Mouse (Mus musculus) kidney, adult 11 months (tissue): ENCODE results near the gene Sdr39u1.

Experiments
- DNase-seq: peaks from one replicate; pipeline ENCODE4 v3.0.0; 2022

Sdr39u1 gene

DNA sequence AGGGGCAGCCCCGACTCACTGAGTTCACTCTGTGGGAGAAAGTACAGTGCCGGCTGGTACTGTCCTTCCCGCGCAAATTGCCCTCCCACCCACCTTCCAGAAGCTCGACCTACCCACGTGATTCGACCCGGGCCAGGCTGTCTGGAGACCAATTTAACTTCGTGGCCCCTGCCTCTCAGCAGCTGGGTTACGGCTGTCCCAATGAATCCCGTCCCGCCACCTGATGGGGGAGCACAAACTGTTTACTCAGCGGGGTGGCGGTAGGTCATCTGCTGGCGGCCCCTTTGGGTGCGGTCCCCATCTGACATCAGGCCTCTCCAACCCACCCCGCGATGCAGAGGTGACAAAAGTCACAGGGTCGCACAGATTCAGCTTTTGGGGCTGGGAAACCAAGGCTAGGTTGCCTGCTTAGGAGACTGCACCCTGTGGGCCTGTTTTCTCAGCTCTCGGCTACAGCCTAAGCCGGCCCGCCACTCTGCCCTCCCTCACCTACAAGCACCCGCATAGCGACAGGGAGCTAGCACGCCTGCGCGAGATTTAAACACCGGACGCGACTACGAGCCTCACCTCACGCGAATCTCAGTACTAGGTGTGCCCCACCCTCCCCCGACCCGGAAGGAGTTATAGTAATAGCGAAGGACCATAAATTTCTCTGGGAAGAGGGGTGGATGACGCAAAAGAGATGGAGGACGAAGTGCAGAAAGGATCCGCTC lies at the start of gene Sdr39u1:
Sdr39u1 (minus strand) TSS at position 593 of the 713 bp plus-strand sequence.
- DNase-seq: peak; percentile 93

DNA sequence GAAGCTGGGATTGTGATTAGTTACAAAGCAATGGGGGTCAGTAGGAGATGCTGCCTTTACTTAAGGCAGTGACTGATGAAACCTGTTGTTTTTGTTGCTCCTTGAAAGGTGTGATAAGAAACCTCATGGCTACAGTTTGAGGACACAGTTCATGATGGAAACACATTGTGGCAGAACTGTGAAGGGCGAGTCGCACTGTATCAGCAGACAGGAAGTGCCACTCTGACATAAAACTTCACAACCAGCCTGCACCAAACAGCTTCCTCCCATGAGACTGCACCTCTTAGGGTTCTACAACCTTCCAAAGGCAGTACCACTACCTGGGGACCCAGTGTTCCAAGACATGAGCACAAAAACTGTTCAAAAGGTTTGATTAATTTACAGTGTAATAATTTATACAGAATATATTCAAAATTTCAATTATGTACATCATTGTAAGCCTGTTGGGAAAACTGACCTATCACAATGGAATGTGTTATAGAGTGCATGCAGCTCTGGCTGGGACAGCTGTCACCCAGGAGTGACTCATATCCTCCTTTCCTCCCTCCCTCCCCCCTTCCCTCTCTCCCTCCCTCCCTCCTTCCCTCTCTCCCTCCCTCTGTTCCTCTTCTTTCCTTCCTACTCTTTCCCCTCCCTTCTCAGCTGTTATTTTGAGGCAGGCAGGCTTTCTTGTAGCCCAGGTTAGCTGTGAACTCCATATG lies 46.3 kb upstream of the Sdr39u1 start:
- no peak for DNase-seq

DNA sequence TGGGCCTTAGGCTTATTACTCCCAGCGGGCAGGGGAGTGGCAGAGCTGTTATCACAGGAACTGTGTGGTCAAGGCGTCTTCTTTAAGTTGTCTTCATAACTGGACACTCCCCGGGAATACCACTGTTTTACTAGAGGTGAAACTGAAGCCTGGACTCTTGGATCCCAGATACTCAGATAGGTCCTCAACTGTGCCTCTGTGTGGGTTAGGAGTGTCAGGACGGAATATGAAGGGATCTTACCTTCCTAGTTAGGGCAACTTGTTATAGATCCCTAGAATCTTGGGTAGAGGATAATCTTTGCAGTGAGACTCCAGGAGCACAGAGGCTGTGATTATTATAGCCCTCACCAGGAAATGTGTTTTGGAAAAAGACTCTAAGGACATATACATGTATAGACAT lies 44.5 kb upstream of the Sdr39u1 start, which contains the start of gene Cma1:
Cma1 (minus strand) TSS at position 101 of the 400 bp plus-strand sequence.
- DNase-seq: no peak

GRCm38 (mm10) chr14:55943601-55944000 lies 43.5 kb upstream of the Sdr39u1 start:
- no peak for DNase-seq

DNA sequence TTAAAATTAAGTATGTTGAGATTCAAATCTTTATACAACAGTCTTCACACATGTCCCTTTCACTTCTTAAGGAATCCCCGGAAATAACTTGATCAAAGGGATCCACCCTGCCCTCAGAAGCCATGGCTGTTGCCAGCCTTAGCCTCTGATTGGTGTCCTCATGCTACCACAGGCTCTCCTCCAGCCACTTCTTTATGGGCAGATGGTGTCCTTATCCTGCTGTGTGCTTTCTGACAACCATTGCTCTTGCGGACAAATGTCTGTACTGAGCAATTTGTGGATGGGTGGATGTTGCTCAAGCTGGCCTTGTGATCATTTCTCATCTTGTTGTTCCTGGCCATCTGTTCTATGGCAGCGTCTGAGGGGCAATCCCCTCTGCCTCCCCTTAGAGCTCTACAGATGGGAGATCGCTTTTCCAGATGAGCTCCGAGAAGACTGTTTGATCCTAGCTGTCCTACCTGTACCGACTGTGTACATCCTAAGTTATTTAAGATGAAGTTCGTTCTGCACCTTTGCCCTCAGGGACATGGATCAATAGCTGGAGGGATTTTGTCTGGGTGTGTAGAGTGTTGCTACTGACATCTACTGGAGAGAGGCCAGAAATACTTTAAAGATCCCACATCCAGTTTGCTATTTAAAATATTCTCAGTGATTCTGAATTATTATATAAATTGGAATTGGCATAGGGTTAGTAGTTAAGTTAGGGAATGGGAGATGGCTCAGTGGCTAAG lies 40.1 kb upstream of the Sdr39u1 start:
- no peak for DNase-seq

- DNase-seq: peak; percentile 18
Measured at GRCm38 (mm10) chr14:55933586-55933985, 33.5 kb upstream of the Sdr39u1 start.

- no peak for DNase-seq
Measured at GRCm38 (mm10) chr14:55929263-55929997, 29.3 kb upstream of the Sdr39u1 start.

DNA sequence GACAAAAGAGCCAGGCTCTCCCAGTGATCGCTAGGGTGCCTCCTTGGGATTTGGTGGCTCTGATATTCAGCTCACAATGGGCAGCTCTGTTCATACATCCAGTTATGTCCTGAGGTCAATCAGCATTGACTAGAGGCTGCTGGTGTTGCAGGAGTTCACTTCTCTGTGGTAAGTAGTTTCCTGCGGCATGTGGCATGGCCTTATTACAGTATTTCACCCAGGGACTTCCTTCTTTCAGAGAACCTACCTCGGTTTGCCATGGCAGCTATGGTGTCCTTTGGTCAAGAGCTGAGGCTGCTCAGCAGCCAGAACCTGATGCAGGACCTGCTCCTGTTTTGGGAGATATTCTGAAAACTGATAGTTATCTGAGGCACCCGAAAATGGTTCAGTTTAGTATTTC lies 26.8 kb upstream of the Sdr39u1 start:
- DNase-seq: no peak

GRCm38 (mm10) chr14:55922475-55923232 lies 22.6 kb upstream of the Sdr39u1 start:
- no peak for DNase-seq

DNA sequence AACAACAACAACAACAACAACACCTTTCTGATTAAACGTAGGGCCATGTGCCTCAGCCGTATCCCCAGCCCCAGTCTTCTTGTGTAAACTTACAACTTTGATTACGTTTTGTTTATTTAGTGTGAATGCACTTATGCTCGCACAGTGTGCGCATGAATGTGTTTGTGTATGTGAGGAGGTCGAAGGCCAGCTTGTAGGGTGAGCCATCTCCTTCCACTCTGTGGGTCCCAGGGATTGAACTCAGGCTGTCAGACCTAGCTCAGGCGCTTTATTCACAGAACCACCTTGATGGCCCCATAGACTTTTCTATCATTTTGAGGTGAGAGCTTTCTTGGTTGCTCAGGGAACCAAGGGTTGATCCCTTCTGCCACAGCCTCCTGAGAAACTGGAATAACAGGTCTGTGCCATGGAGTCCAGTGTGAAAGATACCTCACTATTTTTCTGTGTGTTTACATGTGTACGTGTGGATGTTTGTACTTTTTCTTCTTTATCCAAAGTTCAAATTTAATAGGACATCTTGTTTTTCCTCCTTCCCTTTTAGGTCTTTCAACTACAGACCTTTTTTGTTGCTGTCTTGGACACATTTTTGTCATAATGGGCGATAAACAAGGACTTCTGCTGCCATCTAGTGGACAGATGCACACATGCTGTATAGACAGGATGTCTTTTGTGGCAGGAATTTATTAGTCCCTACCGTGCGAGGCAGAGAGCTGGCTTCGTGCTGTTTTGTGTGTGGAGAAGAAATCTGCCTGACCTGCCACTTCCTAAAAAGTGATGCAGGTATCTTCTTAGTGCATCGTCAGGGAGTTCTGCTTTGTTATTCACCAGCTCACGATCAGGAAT lies 18.4 kb upstream of the Sdr39u1 start:
- DNase-seq: peak; percentile 64

DNA sequence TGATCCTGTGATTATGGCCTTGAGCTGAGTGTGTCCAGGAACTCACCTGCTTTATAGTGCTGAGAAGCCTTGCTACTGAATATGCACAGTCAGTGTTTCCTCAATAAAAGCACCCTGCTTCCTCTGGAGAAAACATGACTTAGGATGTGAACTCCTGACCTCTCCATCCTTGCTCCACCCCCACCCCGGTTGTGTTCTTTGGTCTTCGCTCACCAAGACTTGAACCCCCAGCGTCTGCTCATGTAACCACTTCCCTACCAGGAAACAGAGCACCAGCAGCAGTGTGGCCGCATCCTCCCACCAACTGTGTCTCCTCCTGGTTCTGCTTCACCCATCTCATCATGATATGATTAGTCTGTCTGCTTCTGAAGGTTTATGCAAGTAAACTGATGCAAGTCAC lies 13.3 kb upstream of the Sdr39u1 start:
- DNase-seq: no peak

GRCm38 (mm10) chr14:55905518-55905917 lies 5.4 kb upstream of the Sdr39u1 start:
- DNase-seq: no peak

- no peak for DNase-seq
Measured at GRCm38 (mm10) chr14:55900414-55900755, 292 bp upstream of the Sdr39u1 start.

GRCm38 (mm10) chr14:55898947-55899346 lies 1.1 kb downstream of the Sdr39u1 start:
- no peak for DNase-seq

DNA sequence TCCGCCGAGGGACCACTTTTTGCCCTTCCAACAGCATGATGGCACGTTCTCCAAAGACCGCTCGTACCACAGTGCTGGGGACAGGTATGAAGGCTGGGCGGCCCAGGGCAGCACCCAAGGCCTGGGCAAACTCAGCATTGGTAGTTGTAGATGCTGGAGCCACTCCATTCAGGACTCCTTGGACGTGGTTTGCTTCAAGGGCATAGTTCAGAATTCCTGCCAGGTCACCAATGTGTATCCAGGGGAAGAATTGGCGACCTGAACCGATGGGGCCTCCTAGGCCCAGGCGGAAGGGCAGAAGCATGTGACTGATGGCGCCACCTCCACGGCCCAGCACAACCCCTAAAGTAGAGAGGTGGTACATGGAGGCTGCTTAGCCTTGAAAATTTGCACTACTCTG lies 2.4 kb downstream of the Sdr39u1 start:
- peak; percentile 53 for DNase-seq

GRCm38 (mm10) chr14:55886571-55887382 lies 13.3 kb downstream of the Sdr39u1 start:
- no peak for DNase-seq

- DNase-seq: peak; percentile 56
Measured at GRCm38 (mm10) chr14:55885791-55886271, 14.3 kb downstream of the Sdr39u1 start.

DNA sequence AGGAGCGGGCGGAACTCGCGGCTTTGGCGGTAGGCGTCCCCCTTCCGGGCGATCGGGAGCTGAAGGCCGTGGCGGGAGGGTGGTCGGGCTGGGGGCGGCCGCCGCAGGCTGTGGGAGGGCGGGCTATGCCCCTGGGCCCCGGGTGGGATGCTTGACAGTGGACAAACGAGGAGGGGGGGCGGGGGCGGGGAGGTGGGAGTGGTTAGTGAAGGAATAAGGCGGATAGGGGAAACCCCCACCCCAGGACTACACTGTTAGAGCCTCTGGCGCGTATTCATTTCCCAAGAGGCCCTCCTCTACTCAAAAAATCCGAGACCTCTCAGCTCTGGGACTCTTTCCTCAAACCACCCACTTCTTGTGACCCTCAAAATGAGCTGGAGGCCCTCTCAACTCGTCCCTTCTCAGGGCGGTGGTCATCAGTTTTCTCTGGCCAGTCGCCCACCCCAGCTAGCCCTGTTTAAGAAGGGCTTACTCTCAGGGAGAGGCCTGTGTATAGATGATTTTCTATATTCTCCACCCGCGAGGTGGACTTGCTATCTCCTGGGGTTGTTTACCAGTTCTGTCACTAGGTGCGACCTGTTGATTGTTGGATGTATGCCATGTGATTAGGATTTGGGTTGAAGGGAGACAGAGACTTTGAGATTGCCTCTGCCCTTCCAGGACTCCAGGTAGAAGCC lies 14.8 kb downstream of the Sdr39u1 start:
- no peak for DNase-seq

DNA sequence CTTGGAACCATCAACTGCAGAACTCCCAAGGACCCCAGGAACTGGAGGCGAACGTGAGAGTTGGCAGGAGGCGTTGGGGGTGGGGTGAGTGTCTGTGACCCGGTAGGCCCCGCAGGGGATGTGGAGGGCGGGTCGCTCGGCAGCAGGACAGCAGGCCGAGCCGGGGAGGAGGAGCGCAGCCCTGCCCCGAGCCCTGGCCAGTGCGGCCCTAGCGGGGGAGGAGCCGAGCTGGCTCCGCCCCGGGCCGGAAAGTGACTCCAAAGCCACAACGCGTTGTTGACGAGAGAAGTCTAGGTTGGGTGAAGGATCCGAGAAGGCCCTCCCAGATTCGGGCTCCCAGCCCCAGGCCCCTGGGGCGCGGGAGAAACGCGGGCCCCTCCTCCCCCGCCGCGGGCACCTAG lies 15.4 kb downstream of the Sdr39u1 start, which contains the start of gene Khnyn:
Khnyn (plus strand) TSS at position 235 of the 401 bp plus-strand sequence.
- peak; percentile 95 for DNase-seq

DNA sequence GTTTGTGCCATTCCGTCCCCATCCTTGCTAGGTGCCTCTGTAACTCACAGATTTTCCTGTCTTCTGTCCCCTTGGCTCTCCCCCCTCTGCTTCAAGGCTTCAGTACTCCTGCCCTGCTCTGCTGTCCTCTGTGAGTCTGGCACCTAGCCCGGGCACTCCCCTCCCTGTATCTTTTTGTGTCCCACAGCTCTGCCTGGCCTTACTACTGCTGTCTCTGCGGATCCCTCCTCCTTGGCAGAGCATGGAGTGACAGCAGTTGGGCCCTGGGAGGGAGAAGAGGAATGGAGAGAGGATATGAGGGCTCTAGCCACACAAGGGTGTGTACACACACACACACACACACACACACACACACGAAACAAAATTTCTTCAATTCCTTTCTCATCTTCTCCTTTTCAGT lies 15.9 kb downstream of the Sdr39u1 start, which contains the start of gene Cbln3:
Cbln3 (minus strand) TSS at position 227 of the 400 bp plus-strand sequence.
- DNase-seq: peak; percentile 72
